Mouse (Mus musculus) testis, adult 2 months (tissue): ENCODE data around the gene Gdnf. TPM values are rescaled to one million over a fixed set of nuclear protein-coding genes. Genes with fewer than 3 reads are reported as not detected.

Source experiments
- H3K27ac ChIP-seq: fragments of 200-500 bp; 2 replicates; pipeline ENCODE4 v1.5.1; 2012; ENCODE audit warnings: low read depth, low read length; ENCODE audit not compliant: control insufficient read depth, insufficient read depth
- H3K27me3 ChIP-seq: fragments of 200-500 bp; 2 replicates; pipeline ENCODE4 v1.6.1; 2012; ENCODE audit warnings: mild to moderate bottlenecking, low read length, moderate library complexity; ENCODE audit not compliant: control insufficient read depth, insufficient read depth
- H3K36me3 ChIP-seq: fragments of 200-500 bp; 2 replicates; pipeline ENCODE4 v1.6.1; 2012; ENCODE audit warnings: mild to moderate bottlenecking, low read length; ENCODE audit not compliant: control insufficient read depth, insufficient read depth
- H3K4me1 ChIP-seq: fragments of 200-500 bp; 2 replicates; pipeline ENCODE4 v1.6.1; 2012; ENCODE audit warnings: low read length; ENCODE audit not compliant: control insufficient read depth, insufficient read depth
- H3K4me3 ChIP-seq: fragments of 200-500 bp; 2 replicates; pipeline ENCODE4 v1.5.1; 2012; ENCODE audit warnings: low read depth, mild to moderate bottlenecking, low read length, moderate library complexity, mixed read lengths; ENCODE audit not compliant: control insufficient read depth
- CTCF ChIP-seq: fragments of 200-500 bp; IDR thresholded peaks from 2 replicates; pipeline ENCODE4 v1.5.1; 2012; ENCODE audit warnings: low read depth, mild to moderate bottlenecking, inconsistent platforms, low read length, moderate library complexity; ENCODE audit not compliant: control insufficient read depth, insufficient read depth, insufficient replicate concordance
- POLR2A ChIP-seq: fragments of 200-500 bp; IDR thresholded peaks from 2 replicates; pipeline ENCODE4 v1.6.1; 2012; ENCODE audit warnings: low read depth, mild to moderate bottlenecking, inconsistent platforms, low read length, moderate library complexity; ENCODE audit not compliant: control insufficient read depth
- polyA plus RNA-seq: library from polyadenylated mRNA; depleted of rRNA; stranded (reverse); fragments of >200 nt; gene quantifications from 2 replicates; pipeline ENCODE4 v1.2.3, GENCODE M21; 2012; rRNA removed

Gene Gdnf
- 0.49 and 0.63 TPM in 2 replicates for polyA plus RNA-seq

DNA sequence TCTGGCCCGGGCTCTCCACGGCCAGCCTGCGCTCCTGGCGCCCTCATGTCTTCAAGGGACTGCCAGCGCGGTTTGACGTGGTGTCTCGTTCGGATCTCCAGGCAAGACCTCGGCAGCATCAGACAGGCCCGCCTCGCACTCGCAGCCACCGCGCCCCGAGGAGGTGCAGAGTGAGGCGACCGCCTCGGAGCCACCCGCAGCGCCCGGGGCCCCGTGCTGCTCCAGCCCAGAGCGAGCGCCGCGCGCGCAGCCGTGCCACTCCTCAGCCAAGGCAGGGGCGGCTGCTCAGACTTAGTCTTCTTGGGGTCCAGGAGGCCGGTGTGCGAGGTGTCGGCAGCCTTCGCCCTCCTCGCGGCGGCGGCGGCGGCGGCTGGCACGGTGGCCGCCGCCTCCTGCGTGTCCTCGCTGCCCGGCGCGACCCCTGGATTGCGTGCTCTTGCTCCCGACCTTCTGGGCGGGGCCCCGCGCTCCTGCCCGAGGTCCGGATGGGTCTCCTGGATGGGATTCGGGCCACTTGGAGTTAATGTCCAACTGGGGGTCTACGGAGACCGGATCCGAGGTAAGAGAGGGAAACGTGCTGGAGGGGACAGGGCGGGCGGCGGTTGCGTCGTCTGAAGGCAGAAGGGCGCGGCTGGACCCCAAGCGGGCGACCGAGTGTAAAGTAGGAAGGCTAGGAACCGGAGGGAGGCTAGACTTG lies at the start of gene Gdnf:
Gene Gdnf, plus strand, starts transcription at position 291 of the 697 bp plus-strand sequence.
- peak within 1 kb of the TSS; percentile 77 for H3K4me3 ChIP-seq

DNA sequence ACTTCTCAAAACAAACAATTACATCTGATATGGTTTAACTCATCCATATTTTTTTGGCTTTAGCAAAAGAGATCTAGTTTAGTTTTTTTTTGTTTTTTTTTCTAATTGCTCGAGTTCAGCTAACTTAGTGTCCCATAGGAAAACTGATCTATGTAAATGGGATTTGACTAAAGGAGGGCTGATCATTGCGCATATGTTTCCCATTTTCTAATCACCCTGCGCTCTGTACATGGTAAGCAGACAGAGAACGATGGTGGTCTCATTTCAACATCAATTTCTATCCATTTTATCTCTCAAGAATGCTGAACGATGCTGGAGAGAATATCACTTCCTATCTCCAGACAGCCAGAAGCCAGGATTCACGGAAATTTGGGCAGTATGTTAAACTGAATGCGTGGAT lies 43.5 kb upstream of the Gdnf start:
- H3K27me3 ChIP-seq = no peaks in the 10 kb centered on the region
- H3K4me1 ChIP-seq = no peaks in the 10 kb centered on the region
- H3K4me3 ChIP-seq = no peak overlapping the region
- no peaks in the 10 kb centered on the region for H3K36me3 ChIP-seq
- H3K27ac ChIP-seq = no peak overlapping the region
- TF ChIP-seq POLR2A (no peak), CTCF (no peak)

More for the DNA sequence above, at the start of gene Gdnf:
- TF ChIP-seq CTCF (no peak), POLR2A (no peak)
- no peaks in the 10 kb centered on the region for H3K36me3 ChIP-seq
- H3K27ac ChIP-seq = peak within 1 kb of the TSS; percentile 14; the same call in 1 of the 2 replicates
- no peaks in the 10 kb centered on the region; the same call in 1 of the 2 replicates for H3K27me3 ChIP-seq
- H3K4me1 ChIP-seq = peaks cover 36% of the 10 kb centered on the region

DNA sequence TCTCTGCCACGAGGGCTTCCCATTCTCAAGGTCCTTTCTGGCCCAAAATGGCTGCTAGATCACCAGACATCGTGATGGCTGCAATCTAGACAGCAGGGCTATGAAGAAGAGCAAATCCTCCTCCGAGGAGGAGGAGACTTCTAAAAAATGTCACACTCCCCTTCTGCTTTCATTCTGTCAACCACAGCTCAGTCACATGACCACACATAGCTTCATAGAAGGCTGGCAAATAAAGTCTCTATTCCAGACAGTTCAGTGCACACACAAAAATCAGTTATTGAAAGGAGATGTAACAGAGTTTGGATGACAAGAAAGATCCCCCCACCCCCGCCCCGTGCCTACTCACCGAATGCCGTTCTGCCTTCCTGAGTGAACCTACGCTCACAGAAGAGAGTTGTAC lies 37.7 kb upstream of the Gdnf start:
- H3K27ac ChIP-seq = no peak overlapping the region
- TF ChIP-seq POLR2A (no peak), CTCF (no peak)
- no peaks in the 10 kb centered on the region for H3K27me3 ChIP-seq
- H3K4me1 ChIP-seq = no peaks in the 10 kb centered on the region
- H3K36me3 ChIP-seq = no peaks in the 10 kb centered on the region
- H3K4me3 ChIP-seq = no peak overlapping the region

DNA sequence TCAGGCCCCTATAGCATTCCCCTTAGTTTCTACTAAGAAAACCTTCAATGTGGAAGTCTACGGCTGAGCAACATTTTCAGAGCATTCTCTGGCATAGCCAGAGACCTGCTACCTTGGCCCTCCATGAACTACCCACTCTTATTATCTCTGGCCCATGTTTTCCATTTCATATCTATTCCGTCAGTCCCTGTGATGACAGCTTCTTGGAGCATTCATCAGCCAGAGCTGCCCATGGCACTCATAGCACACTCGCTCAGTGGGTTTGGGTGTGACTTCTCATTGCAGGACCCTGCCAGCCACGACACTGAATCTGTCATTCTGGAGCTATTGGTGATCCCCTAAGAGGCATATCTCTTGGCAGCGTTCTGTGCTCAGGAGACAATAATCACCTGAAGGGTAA lies 29.1 kb upstream of the Gdnf start:
- no peaks in the 10 kb centered on the region for H3K4me1 ChIP-seq
- no peak overlapping the region for H3K27ac ChIP-seq
- no peaks in the 10 kb centered on the region for H3K36me3 ChIP-seq
- TF ChIP-seq POLR2A = no peak
- no peak for TF ChIP-seq CTCF
- H3K27me3 ChIP-seq = no peaks in the 10 kb centered on the region
- H3K4me3 ChIP-seq = no peak overlapping the region

DNA sequence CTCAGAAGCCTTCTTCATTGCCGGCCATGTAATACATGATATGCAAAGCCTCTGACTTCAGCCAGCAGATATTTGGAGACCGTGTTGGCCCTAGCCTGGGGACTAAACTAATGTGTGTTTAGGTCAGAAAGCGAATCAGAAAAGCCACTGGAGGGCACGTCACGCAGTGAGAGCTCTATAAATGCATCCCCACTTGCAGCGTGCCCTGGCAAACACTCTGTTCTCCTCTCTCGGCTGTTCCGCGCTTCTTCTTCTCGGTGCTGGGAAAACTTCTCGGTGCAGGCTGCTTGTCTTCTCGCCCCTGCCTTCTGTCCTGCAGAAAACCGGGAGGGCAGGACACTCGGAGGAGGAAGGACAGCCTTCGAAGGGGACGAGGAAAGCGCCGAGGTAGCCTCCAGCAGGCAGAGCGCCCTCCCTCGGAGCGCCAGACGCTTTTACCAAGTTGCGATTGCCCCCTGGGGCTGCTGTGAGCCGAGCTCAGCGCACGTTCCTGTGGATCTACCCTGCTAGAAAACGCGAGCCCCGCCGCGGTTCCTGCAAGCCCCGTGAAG lies 730 bp upstream of the Gdnf start:
- TF ChIP-seq CTCF (no peak), POLR2A (peak; percentile 13; the same call in 1 of the 2 replicates)
- Histone ChIP-seq H3K4me1 (peaks cover 28% of the 10 kb centered on the region), H3K27ac (no peak overlapping the region; the same call in 1 of the 2 replicates), H3K36me3 (no peaks in the 10 kb centered on the region), H3K27me3 (no peaks in the 10 kb centered on the region; the same call in 1 of the 2 replicates), H3K4me3 (peak overlapping the region; percentile 52)

DNA sequence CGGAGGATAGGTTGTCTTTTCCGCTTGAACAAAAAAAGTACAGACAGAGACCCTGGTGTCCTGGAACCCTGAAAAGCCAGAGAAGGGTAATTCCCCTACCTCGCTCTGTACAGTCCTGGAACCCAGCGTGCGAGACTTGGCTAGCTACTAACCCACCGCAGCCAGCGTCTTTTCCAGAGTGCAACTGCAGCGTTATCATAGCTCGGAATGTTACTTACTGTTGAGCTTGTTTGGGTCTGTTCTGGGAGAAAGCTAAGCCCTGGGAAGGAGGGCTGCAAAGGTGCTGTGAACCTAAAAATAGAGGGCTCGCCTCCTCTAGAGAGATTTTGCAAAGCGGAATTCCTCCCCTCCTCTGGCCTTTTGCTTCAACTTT lies 593 bp downstream of the Gdnf start:
- TF ChIP-seq POLR2A (no peak), CTCF (no peak)
- peak overlapping the region; percentile 77 for H3K4me3 ChIP-seq
- H3K4me1 ChIP-seq = peaks cover 36% of the 10 kb centered on the region
- H3K27ac ChIP-seq = no peak overlapping the region; the same call in 1 of the 2 replicates
- no peaks in the 10 kb centered on the region; the same call in 1 of the 2 replicates for H3K27me3 ChIP-seq
- H3K36me3 ChIP-seq = no peaks in the 10 kb centered on the region

DNA sequence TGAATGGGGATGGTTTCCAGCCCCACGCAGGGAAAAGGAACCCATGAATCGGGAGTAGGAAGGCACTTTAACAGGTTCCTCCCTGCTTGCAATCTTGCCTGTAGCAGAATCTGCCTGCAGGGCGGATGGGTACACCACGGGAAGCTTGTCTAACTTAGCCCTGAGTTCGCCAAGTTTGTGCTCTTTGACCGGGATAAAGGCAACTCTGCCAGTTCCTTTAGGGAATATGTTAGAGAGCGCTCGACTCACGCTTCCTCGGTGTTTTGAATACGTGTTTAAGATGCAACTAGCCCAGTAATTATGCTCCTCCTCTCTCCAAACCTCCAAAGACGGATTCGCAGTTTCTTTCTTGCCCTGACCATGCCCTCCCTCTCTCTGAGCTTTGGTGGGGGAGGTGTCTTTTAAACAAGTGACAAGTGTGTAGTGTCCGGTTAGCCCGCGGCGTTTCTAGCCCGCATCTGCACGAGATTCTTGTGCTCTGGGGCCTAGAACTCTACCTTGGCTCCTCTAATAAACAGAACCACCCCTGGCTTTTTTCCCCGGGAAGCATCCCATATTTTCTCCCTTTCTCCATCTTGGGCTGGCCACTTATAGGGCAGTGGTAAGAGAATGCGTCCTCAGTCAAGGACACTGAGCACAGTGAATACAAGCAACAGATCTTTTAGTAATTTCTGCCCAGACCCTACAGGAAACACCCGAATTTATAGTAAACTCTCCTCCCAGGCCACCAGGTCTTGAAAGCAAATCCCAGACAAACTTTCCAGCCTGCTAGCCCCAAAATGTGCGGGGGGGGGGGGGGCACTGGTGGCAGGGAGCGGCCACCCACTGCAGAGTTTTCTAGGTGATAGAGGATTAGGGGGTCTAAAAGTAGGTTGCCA lies 1.4 kb downstream of the Gdnf start:
- Histone ChIP-seq H3K4me3 (peak overlapping the region; percentile 20), H3K27ac (no peak overlapping the region), H3K36me3 (no peaks in the 10 kb centered on the region), H3K4me1 (peaks cover 36% of the 10 kb centered on the region), H3K27me3 (no peaks in the 10 kb centered on the region; the same call in 1 of the 2 replicates)
- TF ChIP-seq POLR2A = no peak
- TF ChIP-seq CTCF = no peak
